In the genomic region with DNA sequence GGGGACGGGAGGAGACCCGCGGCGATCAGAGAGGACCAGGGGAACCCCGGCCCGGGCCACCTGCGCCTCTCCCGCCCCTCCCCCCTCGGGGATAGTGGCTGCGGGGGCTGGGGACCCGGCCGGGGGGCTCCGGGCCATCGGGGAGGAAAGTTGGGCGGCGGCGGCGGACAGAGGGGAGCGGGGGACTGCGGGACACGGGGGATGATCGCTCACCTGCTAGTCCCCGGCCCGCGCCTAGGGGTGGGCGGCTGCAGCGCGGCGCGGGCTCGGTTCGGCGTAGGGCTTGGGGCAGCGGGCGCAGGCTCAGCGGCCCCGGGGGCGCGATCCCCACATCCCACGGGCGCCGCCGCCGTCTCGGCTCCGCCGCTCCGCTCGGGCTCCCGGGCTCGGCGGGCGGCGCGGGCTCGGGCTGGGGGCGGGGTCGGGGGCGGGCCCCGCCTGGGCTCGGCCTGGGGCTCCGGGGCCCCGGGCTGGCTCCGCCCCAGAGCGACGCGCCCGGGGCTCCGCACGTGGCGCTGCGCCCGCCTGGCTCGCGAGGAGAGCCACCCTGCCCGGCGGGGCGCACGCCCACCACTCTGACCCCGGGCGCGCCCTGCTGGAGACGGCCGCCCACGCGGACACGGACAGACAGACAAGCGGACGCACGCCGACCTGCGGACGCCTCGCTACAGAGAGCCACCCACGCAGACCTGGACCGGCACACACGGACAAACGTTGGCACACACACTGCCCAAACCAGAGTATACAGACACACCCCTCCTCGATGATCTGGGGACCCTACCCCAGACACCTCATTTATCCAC, we compare ENCODE assay signal across 9 mouse cellular contexts. TPM values are rescaled to one million over a fixed set of nuclear protein-coding genes. Genes with fewer than 3 reads are reported as not detected.
DNase-seq lines count a peak whose midpoint lies in the region; ATAC-seq and TF ChIP-seq lines count a peak whose summit lies in the region.
"Had no signal": no experiment of that assay in that cellular context is flagged by ENCODE, and none has a peak within 500 bp of the region (broad histone marks: within the 10 kb centered on the region; RNA-seq: fewer than 3 reads in every experiment).

A gene (minus strand): TSS at position 381 of the 803 bp plus-strand sequence.

- H3K9ac ChIP-seq in embryonic facial prominence, embryonic 12.5 days = peak within 1 kb of the TSS; percentile 63
- no peak within 1 kb of the TSS for H3K9ac ChIP-seq in liver, embryonic 13.5 days
- peak within 1 kb of the TSS; percentile 52 for H3K9ac ChIP-seq in stomach, postnatal 0 days (ENCODE audit: low read length)

- peak within 1 kb of the TSS; percentile 71 for H3K4me3 ChIP-seq in gastrocnemius, adult 2 months
- peak within 1 kb of the TSS; percentile 55 for H3K4me3 ChIP-seq in embryonic facial prominence, embryonic 12.5 days
- H3K4me3 ChIP-seq in liver, embryonic 13.5 days (replicated peaks) = peak within 1 kb of the TSS; percentile 52
- H3K4me3 ChIP-seq in stomach, postnatal 0 days (ENCODE audit: low read depth, low read length) = peak within 1 kb of the TSS; percentile 47
- H3K4me3 ChIP-seq in cerebellum, adult 2 months (replicated peaks; ENCODE audit: insufficient read depth, low read depth, low read length) = no peak within 1 kb of the TSS

- peaks cover 73% of the 10 kb centered on the region for H3K27me3 ChIP-seq in embryonic facial prominence, embryonic 12.5 days
- peaks cover 76% of the 10 kb centered on the region for H3K27me3 ChIP-seq in liver, embryonic 13.5 days
- H3K27me3 ChIP-seq in stomach, postnatal 0 days (ENCODE audit: control insufficient read depth, insufficient read depth, low read length) = peaks cover 11% of the 10 kb centered on the region; the same call in 1 of the 2 replicates
- peaks cover 5% of the 10 kb centered on the region; the same call in 1 of the 2 replicates for H3K27me3 ChIP-seq in cerebellum, adult 2 months (ENCODE audit: control insufficient read depth, insufficient read depth, low read length)

- no peak for TF ChIP-seq POLR2A in cerebellum, adult 2 months (IDR thresholded peaks at IDR 0.05; ENCODE audit: borderline replicate concordance, insufficient read depth, low read length)

- no peak for TF ChIP-seq CTCF in gastrocnemius, adult 2 months (IDR thresholded peaks at IDR 0.05)
- no peak for TF ChIP-seq CTCF in stomach, postnatal 0 days (IDR thresholded peaks at IDR 0.05; ENCODE audit: low read depth)
- no peak for TF ChIP-seq CTCF in cerebellum, adult 2 months (IDR thresholded peaks at IDR 0.05; ENCODE audit: borderline replicate concordance, insufficient read depth, low read depth, low read length)

- TF ChIP-seq EP300 in stomach, postnatal 0 days (optimal IDR thresholded peaks at IDR 0.05) = no peak

- no peaks in the 10 kb centered on the region for H3K36me3 ChIP-seq in embryonic facial prominence, embryonic 12.5 days
- no peaks in the 10 kb centered on the region for H3K36me3 ChIP-seq in liver, embryonic 13.5 days
- no peaks in the 10 kb centered on the region for H3K36me3 ChIP-seq in stomach, postnatal 0 days (ENCODE audit: control insufficient read depth, insufficient read depth, low read length)

- peak; percentile 43; the same call in 1 of the 2 replicates for ATAC-seq in embryonic facial prominence, embryonic 12.5 days (ENCODE audit: insufficient number of reproducible peaks, insufficient read depth, low FRiP score, low TSS enrichment)
- peak; percentile 52 for ATAC-seq in liver, embryonic 13.5 days (ENCODE audit: low read depth)
- ATAC-seq in stomach, postnatal 0 days (ENCODE audit: low FRiP score, low TSS enrichment) = peak; percentile 70

- no peak for DNase-seq in gastrocnemius, adult 2 months
- DNase-seq in gastrocnemius, postnatal 36 days = no peak
- peak; percentile 63 for DNase-seq in heart, postnatal 4 days
- DNase-seq in liver, embryonic 13.5 days = no peak
- peak; percentile 64 for DNase-seq in stomach, postnatal 0 days (ENCODE audit: low spot score)
- DNase-seq in right cerebral cortex, postnatal 4 days = no peak
- DNase-seq in cerebellum, adult 2 months = no peak

- WGBS in embryonic facial prominence, embryonic 12.5 days = 1% methylated on average over 83 of the region's 99 CpGs
- WGBS in liver, embryonic 13.5 days (ENCODE audit: insufficient replicate concordance) = 2% methylated on average over 64 of the region's 99 CpGs
- under 1% methylated on average over 50 of the region's 99 CpGs for WGBS in stomach, postnatal 0 days
- WGBS in cerebellum, adult 2 months = under 1% methylated on average over 97 of the region's 99 CpGs

- no peaks in the 10 kb centered on the region for H3K9me3 ChIP-seq in embryonic facial prominence, embryonic 12.5 days
- no peaks in the 10 kb centered on the region for H3K9me3 ChIP-seq in liver, embryonic 13.5 days (replicated peaks)
- no peaks in the 10 kb centered on the region for H3K9me3 ChIP-seq in stomach, postnatal 0 days (ENCODE audit: control insufficient read depth, low read length)

- peaks cover 10% of the 10 kb centered on the region; the same call in 1 of the 2 replicates for H3K4me1 ChIP-seq in embryonic facial prominence, embryonic 12.5 days
- peaks cover 10% of the 10 kb centered on the region for H3K4me1 ChIP-seq in liver, embryonic 13.5 days (replicated peaks)
- 0 out of 2 replicates have a peak, but pooled peaks cover 2% of the 10 kb centered on the region for H3K4me1 ChIP-seq in stomach, postnatal 0 days (replicated peaks; ENCODE audit: control insufficient read depth, insufficient read depth)
- no peaks in the 10 kb centered on the region for H3K4me1 ChIP-seq in cerebellum, adult 2 months (ENCODE audit: control insufficient read depth, insufficient read depth, low read length)

- no peak within 1 kb of the TSS for H3K27ac ChIP-seq in gastrocnemius, adult 2 months
- no peak within 1 kb of the TSS for H3K27ac ChIP-seq in embryonic facial prominence, embryonic 12.5 days
- no peak within 1 kb of the TSS for H3K27ac ChIP-seq in liver, embryonic 13.5 days
- H3K27ac ChIP-seq in stomach, postnatal 0 days (replicated peaks) = no peak within 1 kb of the TSS
- H3K27ac ChIP-seq in cerebellum, adult 2 months (ENCODE audit: insufficient read depth, low read length) = no peak within 1 kb of the TSS

- peak within 1 kb of the TSS; percentile 98 for H3K4me2 ChIP-seq in embryonic facial prominence, embryonic 12.5 days (replicated peaks)
- H3K4me2 ChIP-seq in liver, embryonic 13.5 days = peak within 1 kb of the TSS; percentile 71
- peak within 1 kb of the TSS; percentile 97 for H3K4me2 ChIP-seq in stomach, postnatal 0 days (replicated peaks; ENCODE audit: low read depth)

- intact Hi-C loops in gastrocnemius, adult 2 months (cut with DNase I) = no loop called here
- intact Hi-C loops in gastrocnemius, postnatal 36 days (cut with DNase I) = no loop called here

RNA-seq across cellular contexts. Expression of the gene that starts here (rescaled TPM):
- under 1 TPM; 0.05 to 0.36 TPM for total RNA-seq in gastrocnemius, adult 2 months (2021)
- under 1 TPM; 0.10 TPM for total RNA-seq in gastrocnemius, postnatal 36 days (2021)
- 0.97 and 1.0 TPM in 2 replicates for polyA plus RNA-seq in embryonic facial prominence, embryonic 12.5 days (2016; fragmentation: Nextera tagmentation; extraction: Ambion mirVana)
- total RNA-seq in heart, postnatal 4 days (2021) = 100 to 1,000 TPM; 120 to 122 TPM
- polyA plus RNA-seq in liver, embryonic 13.5 days (2015; fragmentation: Nextera tagmentation; extraction: Ambion mirVana) = 0.03 and 0.05 TPM in 2 replicates
- polyA plus RNA-seq in stomach, postnatal 0 days (2015; fragmentation: Nextera tagmentation; extraction: Ambion mirVana) = 0.10 and 0.18 TPM in 2 replicates
- 0.19 and 0.21 TPM in 2 replicates for polyA plus RNA-seq in cerebellum, adult 2 months (2012; rRNA removed)
- total RNA-seq: hematopoietic stem cell, adult 5-6 weeks had no signal

Comparison
In these comparisons a context has a peak if more than half of its experiments do, and no peak if none do; other contexts are left out.
1. RNA of the gene that starts here (total RNA-seq): 120 to 122 TPM in heart, postnatal 4 days; 0.05 to 0.36 TPM in gastrocnemius, adult 2 months and 0.10 TPM in gastrocnemius, postnatal 36 days; every median in the first group is over 10 times any median in the second.
2. Peak in ATAC-seq, H3K4me3 ChIP-seq and H3K4me2 ChIP-seq in liver, embryonic 13.5 days; RNA of the gene not detected or under 1 TPM.
3. Peak in DNase-seq, ATAC-seq, H3K4me3 ChIP-seq, H3K9ac ChIP-seq and H3K4me2 ChIP-seq in stomach, postnatal 0 days; RNA of the gene not detected or under 1 TPM.
4. Peak in every context shown above with its lines, with median percentiles within 50 percentile points of each other: ATAC-seq and H3K4me2 ChIP-seq.